Mouse (Mus musculus) lung, postnatal 4 days (tissue): Measurements from ENCODE around the gene Mfrp.
A peak's percentile ranks its signal among the peaks of the same experiment; 100 is the strongest.
"Not testable (repeated sequence)": the region's sequence is repeated elsewhere in the genome, so short reads cannot be mapped to it uniquely, and the experiment has no call there.

ENCODE experiments used
- DNase-seq, 2 experiments: peaks; one replicate each; pipeline ENCODE4 v3.0.0; 2021

Mfrp gene

DNA sequence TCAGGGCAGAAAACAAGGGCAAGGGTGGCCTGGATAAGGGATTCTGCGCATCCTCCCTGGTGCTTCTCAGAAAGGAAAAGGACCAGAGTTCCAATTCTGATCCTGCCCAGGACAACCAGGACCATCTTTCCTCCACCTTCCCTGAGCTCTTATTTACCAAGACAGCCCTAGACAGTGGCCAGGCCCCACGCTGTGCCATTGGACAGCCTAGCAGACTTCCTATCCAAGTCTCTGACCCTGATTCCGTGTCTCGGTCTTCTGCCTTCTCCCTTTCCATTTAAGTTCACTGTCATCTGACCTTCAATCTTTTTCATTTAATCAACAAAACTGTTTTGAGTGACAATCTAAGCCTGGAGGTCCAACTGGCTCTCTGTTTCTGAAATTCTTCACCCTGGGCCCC, 5.1 kb downstream of the Mfrp start:
- no peak for DNase-seq

GRCm38 (mm10) chr9:44107110-44107509, 5.6 kb downstream of the Mfrp start, which contains the start of gene C1qtnf5:
Gene C1qtnf5 (plus strand): TSS chr9:44107245.
- DNase-seq = peak; percentile 89 to 94

DNA sequence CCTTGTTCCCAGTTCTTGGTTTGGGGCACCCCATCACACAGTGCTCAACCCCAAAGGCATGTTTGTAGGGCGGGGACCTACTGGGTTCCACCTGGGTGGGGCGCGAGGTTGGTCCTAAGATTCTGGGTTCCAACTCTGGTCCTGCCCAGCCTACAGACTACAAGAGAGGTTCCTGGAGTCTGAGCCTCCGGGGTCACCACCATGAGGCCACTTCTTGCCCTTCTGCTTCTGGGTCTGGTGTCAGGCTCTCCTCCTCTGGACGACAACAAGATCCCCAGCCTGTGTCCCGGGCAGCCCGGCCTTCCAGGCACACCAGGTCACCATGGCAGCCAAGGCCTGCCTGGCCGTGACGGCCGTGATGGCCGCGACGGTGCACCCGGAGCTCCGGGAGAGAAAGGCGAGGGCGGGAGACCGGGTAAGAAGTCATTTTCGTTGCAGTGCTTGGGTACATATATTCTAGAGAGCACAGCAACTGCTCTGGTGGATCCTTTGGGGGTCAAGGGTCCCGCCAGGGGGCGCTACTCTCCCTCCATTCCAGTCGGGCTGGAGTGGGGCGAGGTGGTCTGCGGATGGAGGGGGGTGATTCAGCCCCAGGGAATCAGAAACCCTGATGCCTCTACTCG, 6.1 kb downstream of the Mfrp start:
- peak; percentile 57 to 62 for DNase-seq

- no peak for DNase-seq
These were observed 6.9 kb downstream of the Mfrp start for GRCm38 (mm10) chr9:44108269-44109055.

DNA sequence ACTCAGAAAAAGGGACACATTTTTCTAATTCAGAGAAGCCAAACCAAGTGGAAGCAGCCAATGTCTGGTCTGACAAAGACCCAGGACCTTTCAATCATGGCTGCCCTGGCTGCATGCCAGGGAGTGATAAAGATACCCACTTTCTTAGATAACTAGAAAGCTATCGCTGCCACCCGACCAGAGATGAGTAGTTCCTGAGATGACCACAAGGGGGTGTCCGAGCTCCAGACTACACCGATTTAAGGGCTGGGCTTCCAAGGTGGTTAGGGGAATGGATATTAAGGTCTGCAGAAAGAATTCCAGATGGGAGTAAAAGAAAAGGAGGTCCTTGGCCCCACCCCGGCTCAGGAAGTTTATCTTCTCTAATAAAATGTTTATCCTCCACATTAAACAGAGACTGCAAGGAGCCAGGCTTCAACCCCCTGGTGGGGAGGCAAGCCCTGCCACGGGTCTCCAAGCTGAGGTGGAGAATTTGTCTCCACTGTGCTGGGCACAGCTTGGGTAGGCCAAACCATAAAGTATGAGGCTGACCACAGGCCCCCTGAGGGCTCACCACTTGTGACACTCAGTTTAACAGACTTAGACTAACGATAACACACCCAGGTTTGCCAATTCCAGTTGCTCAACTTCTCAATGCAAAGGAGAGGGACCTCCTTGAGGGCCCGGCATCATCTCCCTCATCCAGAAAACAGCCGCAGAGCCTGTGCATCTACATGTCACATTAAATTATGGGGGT, 8.0 kb downstream of the Mfrp start:
- peak; percentile 73 to 84 for DNase-seq

GRCm38 (mm10) chr9:44111909-44112308, 10.4 kb downstream of the Mfrp start:
- not testable (repeated sequence) for DNase-seq

GRCm38 (mm10) chr9:44113105-44113789, 11.7 kb downstream of the Mfrp start, which contains the start of the genes Gm49380 and Rnf26:
Gene Gm49380 (minus strand): TSS chr9:44113500.
Gene Rnf26 (minus strand): TSS chr9:44113517.
- DNase-seq = peak; percentile 96 to 97

GRCm38 (mm10) chr9:44114453-44114852, 12.9 kb downstream of the Mfrp start:
- DNase-seq = no peak

DNA sequence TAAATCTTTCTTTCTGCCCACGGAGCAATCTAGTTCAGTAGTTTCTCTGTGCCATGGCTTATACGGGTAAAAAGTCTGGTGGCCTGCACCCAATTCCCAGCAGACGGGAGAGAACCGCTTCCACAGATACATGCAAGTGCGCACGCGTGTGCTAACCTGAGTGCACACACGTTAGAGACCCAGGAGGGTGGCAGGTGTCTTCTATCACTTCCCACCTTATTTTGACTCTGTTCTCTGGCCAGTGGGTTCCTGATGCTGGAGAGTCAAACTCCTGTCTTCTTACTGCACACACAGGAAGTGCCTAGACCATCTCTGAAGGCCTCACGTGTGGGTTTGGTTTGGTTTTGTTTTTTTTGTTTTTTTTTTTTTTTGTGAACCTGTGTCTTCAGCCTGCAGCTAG, 14.1 kb downstream of the Mfrp start:
- DNase-seq = no peak

GRCm38 (mm10) chr9:44116182-44116581, 14.7 kb downstream of the Mfrp start:
- DNase-seq = no peak

DNA sequence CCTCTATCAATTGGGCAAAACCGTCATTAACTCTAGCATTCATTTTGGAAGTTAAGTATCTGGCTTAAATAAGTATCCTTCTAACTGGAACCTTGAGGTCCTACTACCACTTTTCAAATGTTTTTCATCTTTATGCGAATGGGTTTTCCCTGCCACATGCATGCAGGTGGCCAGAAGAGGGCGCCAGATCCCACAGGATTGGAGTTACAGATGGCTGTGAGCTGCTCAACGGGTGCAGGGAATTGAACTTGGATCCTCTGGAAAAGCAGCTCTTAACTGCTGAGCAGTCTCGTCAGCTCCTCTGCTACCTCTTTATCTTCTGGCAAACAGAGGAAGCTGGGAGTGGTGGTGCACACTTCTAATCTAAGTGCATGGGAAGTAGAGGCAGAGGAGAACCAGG, 17.5 kb downstream of the Mfrp start:
- peak in 1 of 2 experiments; percentile 36 for DNase-seq

DNA sequence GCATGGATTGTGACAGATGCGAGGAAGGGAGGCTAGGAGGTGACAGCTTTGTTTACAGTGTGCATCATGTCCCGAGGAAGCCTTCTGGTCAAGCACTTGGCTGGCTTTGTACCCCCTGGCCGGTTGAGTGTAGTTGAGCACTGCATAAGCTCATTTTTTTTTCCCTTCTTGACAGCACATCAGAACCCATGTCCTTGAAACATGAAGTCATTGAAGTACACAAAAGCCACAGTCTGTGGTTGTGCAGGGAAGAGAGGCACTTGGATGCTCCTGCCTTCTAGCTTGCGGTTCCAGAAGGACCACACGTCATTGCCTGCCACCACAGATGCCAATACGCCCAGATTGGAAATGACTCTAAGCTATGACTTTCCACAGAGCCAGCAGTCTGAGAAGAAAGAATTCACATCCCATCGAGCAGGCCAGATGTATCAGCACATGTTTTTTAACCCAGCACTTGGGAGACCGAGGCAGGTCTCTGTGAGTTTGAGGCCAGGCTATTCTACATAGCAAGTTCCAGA, 18.5 kb downstream of the Mfrp start:
- no peak for DNase-seq

DNA sequence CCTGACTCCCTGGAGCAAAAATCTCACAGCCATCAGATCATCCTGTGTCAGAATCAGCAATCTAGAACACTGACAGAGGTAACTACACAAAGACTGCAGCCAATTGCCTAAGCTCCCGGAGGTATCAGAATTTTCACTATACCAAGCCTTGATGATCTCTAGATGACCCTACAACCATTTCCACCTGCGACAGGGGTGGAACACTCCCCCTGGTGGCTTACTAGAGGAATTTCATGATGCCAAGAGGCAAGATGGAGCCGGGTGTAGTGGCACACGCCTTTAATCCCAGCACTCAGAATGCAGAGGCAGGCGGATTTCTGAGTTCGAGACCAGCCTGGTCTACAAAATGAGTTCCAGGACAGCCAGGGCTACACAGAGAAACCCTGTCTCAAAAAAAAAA, 22.8 kb downstream of the Mfrp start:
- DNase-seq = peak in 1 of 2 experiments; percentile 21

DNA sequence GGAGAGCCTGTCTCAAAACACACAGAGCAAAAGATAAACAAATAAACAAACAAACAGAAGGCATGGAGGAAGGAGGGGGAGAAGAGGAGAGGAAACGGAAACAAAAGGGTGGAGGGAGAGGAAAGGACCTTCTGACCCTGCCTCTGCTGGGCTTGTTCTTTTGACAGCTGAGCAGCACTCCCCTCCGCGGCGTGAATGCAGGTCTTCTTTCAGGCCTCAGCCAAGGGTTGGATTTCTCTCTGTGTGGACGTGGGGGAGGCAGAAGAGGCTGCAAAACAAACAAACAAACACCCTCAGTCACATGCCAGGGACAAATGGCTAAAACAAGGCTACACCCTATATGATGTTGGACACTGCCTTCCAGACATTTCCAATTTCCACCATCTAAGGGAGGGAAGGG, 23.5 kb downstream of the Mfrp start:
- peak in 1 of 2 experiments; percentile 20 for DNase-seq

DNA sequence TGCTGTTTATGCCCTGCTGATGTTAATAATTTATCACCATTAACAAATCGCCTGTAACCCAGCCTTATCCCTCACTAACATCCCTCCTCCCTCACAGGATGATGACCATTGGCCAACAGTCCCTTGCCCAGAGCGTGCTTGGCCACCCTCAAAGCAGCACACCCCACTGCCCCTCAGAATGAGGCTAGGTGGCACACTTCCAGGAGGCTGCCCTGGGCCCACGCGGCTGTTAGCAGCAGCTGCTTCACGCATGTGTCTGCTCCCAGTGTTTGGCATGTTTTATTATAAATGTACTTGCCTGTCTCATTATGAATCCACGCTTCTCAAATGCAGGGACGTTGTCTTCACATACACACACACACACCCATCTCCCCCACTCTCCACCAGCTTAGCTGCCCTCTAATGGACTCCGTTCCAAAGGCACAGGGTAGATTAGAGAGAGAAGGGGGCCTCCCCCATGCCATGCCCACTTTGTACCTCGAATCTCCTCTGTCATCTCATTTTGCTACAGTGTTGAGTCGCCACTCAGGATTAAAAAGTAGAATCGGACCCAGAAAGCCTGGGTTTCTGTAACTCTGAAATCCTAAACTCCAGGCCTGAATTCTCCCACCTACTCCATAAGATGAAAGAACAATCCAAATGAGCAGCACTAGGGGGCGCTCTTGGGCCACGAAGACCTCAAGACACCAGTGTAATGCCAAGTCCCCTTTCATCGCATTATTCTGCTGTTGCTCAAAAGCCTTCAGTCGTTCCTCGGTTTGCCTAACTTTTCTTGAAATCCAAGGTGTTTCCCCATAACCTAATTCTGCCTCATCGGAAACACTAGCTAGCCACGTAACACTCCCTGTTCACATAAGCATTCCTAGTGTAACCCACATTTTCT, 24.3 kb downstream of the Mfrp start:
- peak; percentile 79 to 91 for DNase-seq

- DNase-seq = peak; percentile 23 to 34
These were observed 25.2 kb downstream of the Mfrp start for GRCm38 (mm10) chr9:44126746-44127145.

GRCm38 (mm10) chr9:44127351-44127801, 25.8 kb downstream of the Mfrp start:
- peak; percentile 47 to 55 for DNase-seq

- no peak for DNase-seq
These were observed 28.1 kb downstream of the Mfrp start for GRCm38 (mm10) chr9:44129633-44130032.

DNA sequence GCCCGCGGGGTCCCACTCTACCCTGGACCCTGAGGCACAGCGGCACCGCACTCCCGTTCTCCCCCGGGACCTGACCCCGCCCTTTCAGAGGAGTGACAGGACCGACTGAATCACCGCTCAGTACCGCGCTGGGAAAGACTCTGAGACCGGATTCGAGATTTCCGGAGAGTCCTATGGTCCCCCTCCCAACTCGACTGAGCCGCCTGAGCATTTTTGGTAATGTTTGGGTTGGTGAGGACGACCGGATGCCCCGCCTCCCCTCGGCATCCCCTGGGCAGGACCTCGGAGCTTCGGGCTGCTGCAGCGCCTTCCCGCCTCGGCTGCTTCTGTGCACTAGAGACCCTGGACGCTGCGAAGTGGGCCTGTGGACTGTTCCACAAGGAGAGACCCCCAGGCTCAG, 28.5 kb downstream of the Mfrp start:
- peak; percentile 88 to 94 for DNase-seq

DNA sequence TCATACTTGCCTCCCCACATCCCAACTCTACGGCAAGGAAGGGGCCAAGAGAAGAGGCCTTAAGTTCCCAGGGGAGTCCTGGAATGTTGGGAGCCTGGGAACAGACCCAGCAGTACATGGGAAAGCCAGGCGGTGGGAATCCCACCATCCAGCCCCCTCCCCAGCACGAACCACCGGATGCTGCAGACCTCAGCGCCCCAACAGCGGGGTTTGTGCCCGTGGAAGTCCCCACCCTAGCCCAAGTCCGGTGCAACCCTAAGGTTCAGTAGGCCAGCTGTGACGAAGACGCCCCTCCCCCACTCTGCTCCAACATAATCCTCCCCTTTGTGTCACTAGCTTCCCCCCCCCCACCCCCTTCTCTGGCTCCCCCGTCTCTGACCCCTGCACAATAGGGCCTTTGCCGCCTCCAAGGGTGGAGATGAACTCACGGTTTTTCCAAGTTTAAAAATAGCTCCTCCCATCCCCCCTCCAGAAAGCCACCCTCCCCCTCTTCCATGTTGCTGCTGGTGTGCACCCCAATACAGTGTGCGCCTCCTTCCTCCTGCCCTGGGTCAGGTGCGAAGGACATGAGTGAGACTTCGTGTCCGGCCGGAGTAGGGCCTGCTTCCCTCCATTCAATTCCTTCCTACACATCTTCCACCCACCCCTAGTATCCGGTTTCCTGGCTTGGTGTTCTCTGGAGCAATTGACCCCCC, 29.2 kb downstream of the Mfrp start:
- peak; percentile 75 to 85 for DNase-seq

DNA sequence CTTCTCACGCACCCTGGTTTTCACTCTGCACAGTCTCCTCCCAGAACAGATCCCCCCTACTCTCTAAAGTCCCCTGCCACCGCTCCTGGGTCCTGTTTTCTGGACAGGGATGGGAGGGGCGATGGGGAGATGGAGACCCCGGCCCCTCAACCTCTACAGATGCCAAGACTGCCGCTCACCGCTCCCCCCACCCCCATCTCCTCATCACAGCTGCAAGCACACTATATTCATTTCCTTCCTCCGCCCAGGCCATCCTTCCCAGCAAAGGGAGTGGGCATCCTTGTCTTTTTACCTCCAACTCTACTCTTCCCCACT, 29.7 kb downstream of the Mfrp start:
- no peak for DNase-seq
